Mouse (Mus musculus): ENCODE measurements at regions not wholly inside any gene's neighbourhood (a gene's known extent, or its start where the extent isn't known, plus 50 kb on each side); places are given as distances from the start of the nearest gene placed in this dataset.

DNA sequence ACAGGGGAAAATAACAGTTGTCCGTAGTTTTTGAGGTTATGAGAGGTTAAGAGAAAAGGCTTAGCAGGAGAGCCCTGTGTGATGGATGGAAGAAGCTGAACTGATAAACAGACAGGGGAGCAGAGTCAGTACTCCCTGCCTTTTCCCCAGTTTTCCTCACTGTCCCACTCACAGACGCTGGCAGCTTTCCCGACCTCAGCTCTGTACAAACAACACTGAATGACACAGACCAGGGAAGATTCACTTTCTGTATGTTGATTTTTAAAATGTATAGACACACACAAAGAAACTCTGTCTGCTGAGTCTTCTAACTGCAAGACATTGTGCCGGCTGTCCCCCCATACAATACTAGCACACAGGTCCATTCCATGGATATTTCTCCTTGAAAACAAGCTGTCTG is 60.3 kb upstream of the Gpc5 start:
- TF ChIP-seq CTCF (IDR thresholded peaks at IDR 0.05; ENCODE audit: low read depth) (no peak), EP300 (IDR thresholded peaks at IDR 0.05; ENCODE audit: low read depth) (no peak)

Data from liver, postnatal 0 days (tissue).